Mouse (Mus musculus): Measurements from ENCODE around the gene Lsr. TPM values are rescaled to one million over a fixed set of nuclear protein-coding genes. Genes with fewer than 3 reads are reported as not detected.

Lsr gene
- total and polyA plus RNA-seq, 2 experiments from 2014 or later, result 4.0 to 6.2 TPM

- Histone ChIP-seq H3K4me3 (ENCODE audit: low read depth, low read length) (no peak overlapping the region), H3K27ac (ENCODE audit: low read depth) (no peak overlapping the region), H3K36me3 (replicated peaks; ENCODE audit: control insufficient read depth, insufficient read depth, low read length) (no peaks in the 10 kb centered on the region), H3K9me3 (replicated peaks; ENCODE audit: control insufficient read depth, low read length) (no peaks in the 10 kb centered on the region), H3K27me3 (ENCODE audit: control insufficient read depth, insufficient read depth, low read length) (peaks cover 15% of the 10 kb centered on the region), H3K4me2 (ENCODE audit: low read depth, low read length) (no peak overlapping the region), H3K9ac (replicated peaks; ENCODE audit: low read depth, low read length) (no peak overlapping the region), H3K4me1 (ENCODE audit: control insufficient read depth, insufficient read depth) (no peaks in the 10 kb centered on the region; the same call in 1 of the 2 replicates)
- TF ChIP-seq CTCF (IDR thresholded peaks at IDR 0.05; ENCODE audit: low read depth) (no peak), EP300 (IDR thresholded peaks at IDR 0.05; ENCODE audit: low read depth) (no peak)
- no peak for ATAC-seq (ENCODE audit: insufficient read depth, low read depth)
- 85% methylated on average over 15 of the region's 15 CpGs for WGBS
- no peak for DNase-seq (ENCODE audit: low spot score)
Observed at GRCm38 (mm10) chr7:30971901-30972300, 1.4 kb downstream of the Lsr start.

DNA sequence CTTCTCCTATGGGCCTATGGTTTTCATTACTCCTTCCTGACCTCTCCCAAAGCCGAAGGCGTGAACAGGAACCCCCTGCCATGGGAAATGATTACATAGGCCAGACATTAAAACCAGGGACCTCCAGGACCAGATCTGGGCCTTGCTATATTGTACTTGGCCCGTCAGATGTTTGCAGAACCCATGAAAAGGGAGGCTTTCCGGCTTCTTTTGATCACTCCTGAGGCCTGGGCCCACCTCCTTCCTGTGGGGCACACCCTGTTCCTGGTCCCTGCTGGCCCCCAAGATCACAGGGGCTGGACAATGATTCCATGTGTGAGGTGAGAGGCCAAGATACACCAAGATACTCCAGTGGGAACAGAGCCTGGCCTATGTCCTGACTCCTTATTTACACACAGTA lies 4.1 kb downstream of the Lsr start:
- 69% methylated on average over 4 of the region's 4 CpGs for WGBS
- H3K36me3 ChIP-seq (replicated peaks; ENCODE audit: control insufficient read depth, insufficient read depth, low read length), result no peaks in the 10 kb centered on the region
- H3K27me3 ChIP-seq (ENCODE audit: control insufficient read depth, insufficient read depth, low read length), result peaks cover 15% of the 10 kb centered on the region
- no peak overlapping the region for H3K4me2 ChIP-seq (ENCODE audit: low read depth, low read length)
- no peaks in the 10 kb centered on the region for H3K9me3 ChIP-seq (replicated peaks; ENCODE audit: control insufficient read depth, low read length)
- peak; percentile 34 for DNase-seq (ENCODE audit: low spot score)
- no peak overlapping the region for H3K4me3 ChIP-seq (ENCODE audit: low read depth, low read length)
- H3K9ac ChIP-seq (replicated peaks; ENCODE audit: low read depth, low read length), result no peak overlapping the region
- TF ChIP-seq CTCF (IDR thresholded peaks at IDR 0.05; ENCODE audit: low read depth) (no peak), EP300 (IDR thresholded peaks at IDR 0.05; ENCODE audit: low read depth) (no peak)
- no peak overlapping the region for H3K27ac ChIP-seq (ENCODE audit: low read depth)
- peaks cover 3% of the 10 kb centered on the region for H3K4me1 ChIP-seq (ENCODE audit: control insufficient read depth, insufficient read depth)
- ATAC-seq (ENCODE audit: insufficient read depth, low read depth), result peak; percentile 59

- ATAC-seq (ENCODE audit: insufficient read depth, low read depth) (no peak), DNase-seq (ENCODE audit: low spot score) (no peak)
- Histone ChIP-seq H3K4me1 (ENCODE audit: control insufficient read depth, insufficient read depth) (peaks cover 8% of the 10 kb centered on the region), H3K9ac (replicated peaks; ENCODE audit: low read depth, low read length) (no peak overlapping the region), H3K9me3 (replicated peaks; ENCODE audit: control insufficient read depth, low read length) (no peaks in the 10 kb centered on the region), H3K4me3 (ENCODE audit: low read depth, low read length) (no peak overlapping the region), H3K27ac (ENCODE audit: low read depth) (no peak overlapping the region), H3K27me3 (ENCODE audit: control insufficient read depth, insufficient read depth, low read length) (peaks cover 14% of the 10 kb centered on the region), H3K36me3 (replicated peaks; ENCODE audit: control insufficient read depth, insufficient read depth, low read length) (no peaks in the 10 kb centered on the region), H3K4me2 (ENCODE audit: low read depth, low read length) (no peak overlapping the region)
- WGBS, result 77% methylated on average over 8 of the region's 8 CpGs
- TF ChIP-seq CTCF (IDR thresholded peaks at IDR 0.05; ENCODE audit: low read depth) (no peak), EP300 (IDR thresholded peaks at IDR 0.05; ENCODE audit: low read depth) (no peak)
Observed at GRCm38 (mm10) chr7:30968611-30969010, 4.7 kb downstream of the Lsr start.

- peaks cover 14% of the 10 kb centered on the region for H3K4me1 ChIP-seq (ENCODE audit: control insufficient read depth, insufficient read depth)
- H3K36me3 ChIP-seq (replicated peaks; ENCODE audit: control insufficient read depth, insufficient read depth, low read length), result no peaks in the 10 kb centered on the region
- ATAC-seq (ENCODE audit: insufficient read depth, low read depth) (no peak), DNase-seq (ENCODE audit: low spot score) (no peak)
- H3K4me2 ChIP-seq (ENCODE audit: low read depth, low read length), result no peak overlapping the region
- no peaks in the 10 kb centered on the region for H3K27me3 ChIP-seq (ENCODE audit: control insufficient read depth, insufficient read depth, low read length)
- TF ChIP-seq CTCF (IDR thresholded peaks at IDR 0.05; ENCODE audit: low read depth) (no peak), EP300 (IDR thresholded peaks at IDR 0.05; ENCODE audit: low read depth) (no peak)
- H3K27ac ChIP-seq (ENCODE audit: low read depth), result no peak overlapping the region
- no peaks in the 10 kb centered on the region for H3K9me3 ChIP-seq (replicated peaks; ENCODE audit: control insufficient read depth, low read length)
- H3K4me3 ChIP-seq (ENCODE audit: low read depth, low read length), result no peak overlapping the region
- WGBS, result 83% methylated on average over 3 of the region's 3 CpGs
- H3K9ac ChIP-seq (replicated peaks; ENCODE audit: low read depth, low read length), result no peak overlapping the region
Observed at GRCm38 (mm10) chr7:30966657-30967056, 6.6 kb downstream of the Lsr start.

DNA sequence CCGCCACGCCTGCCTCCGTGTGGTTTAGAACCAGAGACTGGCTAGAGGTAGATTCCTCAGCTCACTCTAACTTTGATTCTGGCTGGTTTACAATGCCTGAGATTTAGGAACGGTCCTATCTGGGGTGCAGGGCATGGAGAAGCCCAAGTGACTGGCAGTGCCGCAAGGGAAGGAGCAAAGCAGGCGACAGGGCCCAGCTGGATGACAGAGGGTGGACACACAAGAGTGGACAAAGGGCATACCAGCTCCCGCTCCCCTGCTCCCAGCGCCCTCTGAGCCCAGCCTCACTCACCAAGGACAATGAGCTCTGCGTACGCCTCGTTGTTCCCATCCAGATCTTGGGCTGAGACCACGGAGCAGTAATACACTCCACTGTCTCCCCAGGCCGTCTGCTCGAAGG lies 7.6 kb downstream of the Lsr start:
- Histone ChIP-seq H3K4me3 (ENCODE audit: low read depth, low read length) (no peak overlapping the region), H3K27ac (ENCODE audit: low read depth) (no peak overlapping the region), H3K27me3 (ENCODE audit: control insufficient read depth, insufficient read depth, low read length) (no peaks in the 10 kb centered on the region), H3K36me3 (replicated peaks; ENCODE audit: control insufficient read depth, insufficient read depth, low read length) (no peaks in the 10 kb centered on the region), H3K4me2 (ENCODE audit: low read depth, low read length) (no peak overlapping the region), H3K4me1 (ENCODE audit: control insufficient read depth, insufficient read depth) (peaks cover 19% of the 10 kb centered on the region), H3K9me3 (replicated peaks; ENCODE audit: control insufficient read depth, low read length) (no peaks in the 10 kb centered on the region), H3K9ac (replicated peaks; ENCODE audit: low read depth, low read length) (no peak overlapping the region)
- ATAC-seq (ENCODE audit: insufficient read depth, low read depth), result no peak
- TF ChIP-seq EP300 (IDR thresholded peaks at IDR 0.05; ENCODE audit: low read depth) (no peak), CTCF (IDR thresholded peaks at IDR 0.05; ENCODE audit: low read depth) (no peak)
- 91% methylated on average over 14 of the region's 14 CpGs for whole genome bisulfite sequencing
- no peak for DNase-seq (ENCODE audit: low spot score)

DNA sequence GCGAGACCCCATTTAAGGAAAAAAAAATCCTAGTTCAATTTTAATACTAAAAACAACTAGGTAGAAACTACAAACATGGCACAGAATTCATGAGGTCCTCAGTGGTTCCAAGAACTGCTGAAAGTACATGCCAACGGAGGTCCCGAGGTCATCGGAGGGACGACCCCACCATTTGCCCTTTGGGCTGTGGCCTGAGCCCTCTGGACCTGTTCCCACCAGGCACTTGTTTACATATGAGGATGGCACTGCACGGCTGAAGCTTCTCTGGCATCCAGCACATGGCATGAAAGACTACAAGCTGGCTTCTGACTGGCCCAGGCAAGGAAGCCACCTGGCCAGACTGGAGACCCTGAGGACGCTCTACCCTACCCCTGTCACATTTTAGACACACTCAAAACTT lies 8.9 kb downstream of the Lsr start:
- H3K9me3 ChIP-seq (replicated peaks; ENCODE audit: control insufficient read depth, low read length), result no peaks in the 10 kb centered on the region
- no peak for DNase-seq (ENCODE audit: low spot score)
- no peak for ATAC-seq (ENCODE audit: insufficient read depth, low read depth)

More for the DNA sequence above, 8.9 kb downstream of the Lsr start:
- Histone ChIP-seq H3K27me3 (ENCODE audit: control insufficient read depth, insufficient read depth, low read length) (no peaks in the 10 kb centered on the region), H3K4me1 (ENCODE audit: control insufficient read depth, insufficient read depth) (peaks cover 19% of the 10 kb centered on the region), H3K36me3 (replicated peaks; ENCODE audit: control insufficient read depth, insufficient read depth, low read length) (no peaks in the 10 kb centered on the region), H3K27ac (ENCODE audit: low read depth) (no peak overlapping the region), H3K4me3 (ENCODE audit: low read depth, low read length) (no peak overlapping the region), H3K9ac (replicated peaks; ENCODE audit: low read depth, low read length) (no peak overlapping the region), H3K4me2 (ENCODE audit: low read depth, low read length) (no peak overlapping the region)
- no peak for TF ChIP-seq CTCF (IDR thresholded peaks at IDR 0.05; ENCODE audit: low read depth)
- no peak for TF ChIP-seq EP300 (IDR thresholded peaks at IDR 0.05; ENCODE audit: low read depth)
- WGBS, result 83% methylated on average over 7 of the region's 7 CpGs
